Mouse (Mus musculus) heart, embryonic 13.5 days (tissue): ENCODE results near the gene Ifngr2. TPM values are rescaled to one million over a fixed set of nuclear protein-coding genes. Genes with fewer than 3 reads are reported as not detected.
A peak's percentile ranks its signal among the peaks of the same experiment; 100 is the strongest.

Source experiments
- ATAC-seq: fragments of 200-750 bp; cut with Nextera tagmentation; 2 replicates; pipeline ENCODE4 v1.8.0; 2017; ENCODE audit warnings: moderate TSS enrichment; ENCODE audit not compliant: insufficient number of reproducible peaks, low FRiP score, low TSS enrichment; ENCODE audit errors: extremely low read depth
- H3K27ac ChIP-seq: fragments of 300-500 bp; sonication (generic); replicated peaks from 2 replicates; pipeline ENCODE4 v1.5.1; 2015; ENCODE audit warnings: moderate library complexity, mild to moderate bottlenecking, inconsistent platforms
- H3K27me3 ChIP-seq: fragments of 300-500 bp; sonication (generic); replicated peaks from 2 replicates; pipeline ENCODE4 v1.6.1; 2015; ENCODE audit warnings: mild to moderate bottlenecking, inconsistent platforms
- H3K36me3 ChIP-seq: fragments of 300-500 bp; sonication (generic); 2 replicates; pipeline ENCODE4 v1.6.1; 2015; ENCODE audit warnings: mild to moderate bottlenecking, inconsistent platforms
- H3K4me1 ChIP-seq: fragments of 300-500 bp; sonication (generic); 2 replicates; pipeline ENCODE4 v1.6.1; 2015; ENCODE audit warnings: inconsistent platforms
- H3K4me2 ChIP-seq: fragments of 300-500 bp; sonication (generic); 2 replicates; pipeline ENCODE4 v1.6.1; 2015; ENCODE audit warnings: inconsistent platforms, mild to moderate bottlenecking, moderate library complexity
- H3K4me3 ChIP-seq: fragments of 300-500 bp; sonication (generic); 2 replicates; pipeline ENCODE4 v1.5.1; 2015; ENCODE audit warnings: moderate library complexity, mild to moderate bottlenecking, inconsistent platforms
- H3K9ac ChIP-seq: fragments of 300-500 bp; sonication (generic); 2 replicates; pipeline ENCODE4 v1.6.1; 2015; ENCODE audit warnings: inconsistent platforms, mild to moderate bottlenecking, moderate library complexity
- H3K9me3 ChIP-seq: fragments of 300-500 bp; sonication (generic); 2 replicates; pipeline ENCODE4 v1.6.1; 2016; ENCODE audit warnings: inconsistent platforms
- WGBS: fragments of 180-500 bp; shearing (Covaris S2); methylation state at CpG from one replicate; pipeline ENCODE4 v1.1.7; 2015; ENCODE audit warnings: mixed read lengths; 5-methylcytosine and 5-hydroxymethylcytosine counted together
- polyA plus RNA-seq: library from polyadenylated mRNA; unstranded; fragments of >200 nt; fragmentation: Nextera tagmentation; extraction: Ambion mirVana; gene quantifications from 2 replicates; pipeline ENCODE4 v1.2.1, GENCODE M21; 2015

Gene Ifngr2
- polyA plus RNA-seq, 1 experiment from 2014 or later = 108 TPM

GRCm38 (mm10) chr16:91551081-91551524, 4.2 kb downstream of the Ifngr2 start:
- Histone ChIP-seq H3K4me3 (peak overlapping the region; percentile 12; the same call in 1 of the 2 replicates), H3K9me3 (no peaks in the 10 kb centered on the region), H3K36me3 (peaks cover 25% of the 10 kb centered on the region), H3K4me2 (peak overlapping the region; percentile 45), H3K4me1 (peaks cover 87% of the 10 kb centered on the region), H3K27ac (peak overlapping the region; percentile 71), H3K9ac (peak overlapping the region; percentile 61), H3K27me3 (no peaks in the 10 kb centered on the region)
- 23% methylated on average over 10 of the region's 10 CpGs for whole genome bisulfite sequencing
- ATAC-seq = no peak

DNA sequence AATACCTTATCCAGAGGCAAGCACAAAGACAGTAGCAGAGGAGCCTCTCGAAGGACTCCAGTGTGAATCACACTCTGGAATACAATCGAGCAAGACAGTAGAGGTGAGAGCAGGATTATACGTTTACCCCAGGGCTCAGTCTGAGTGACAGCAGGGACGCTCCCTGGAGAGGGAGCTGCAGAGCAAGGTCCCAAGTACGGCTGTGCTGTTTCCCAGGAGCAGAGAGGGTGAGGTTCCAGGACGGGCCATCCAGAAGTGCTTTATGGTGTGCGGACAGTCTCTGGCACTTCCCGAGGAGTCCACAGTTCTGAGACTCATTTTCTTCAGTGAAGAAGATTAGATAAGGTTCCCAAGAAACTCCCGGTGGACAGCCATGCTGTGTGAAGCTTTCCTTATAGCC, 5.2 kb downstream of the Ifngr2 start:
- peak overlapping the region; percentile 61 for H3K9ac ChIP-seq

GRCm38 (mm10) chr16:91553625-91554024, 6.8 kb downstream of the Ifngr2 start:
- Histone ChIP-seq H3K4me2 (peak overlapping the region; percentile 37), H3K9ac (peak overlapping the region; percentile 60; the same call in 1 of the 2 replicates), H3K27me3 (no peaks in the 10 kb centered on the region), H3K9me3 (no peaks in the 10 kb centered on the region), H3K4me1 (peaks cover 71% of the 10 kb centered on the region), H3K4me3 (no peak overlapping the region), H3K36me3 (peaks cover 48% of the 10 kb centered on the region), H3K27ac (peak overlapping the region; percentile 44)
- ATAC-seq = no peak
- WGBS = 36% methylated on average over 12 of the region's 12 CpGs

More for the DNA sequence above, 5.2 kb downstream of the Ifngr2 start:
- no peak for ATAC-seq
- Histone ChIP-seq H3K27me3 (no peaks in the 10 kb centered on the region), H3K36me3 (peaks cover 33% of the 10 kb centered on the region), H3K4me3 (no peak overlapping the region), H3K4me1 (peaks cover 82% of the 10 kb centered on the region), H3K4me2 (0 out of 2 replicates have a peak overlapping the region, but pooled peaks have one; percentile 45), H3K27ac (peak overlapping the region; percentile 71; the same call in 1 of the 2 replicates), H3K9me3 (no peaks in the 10 kb centered on the region)
- WGBS = 28% methylated on average over 9 of the region's 9 CpGs

DNA sequence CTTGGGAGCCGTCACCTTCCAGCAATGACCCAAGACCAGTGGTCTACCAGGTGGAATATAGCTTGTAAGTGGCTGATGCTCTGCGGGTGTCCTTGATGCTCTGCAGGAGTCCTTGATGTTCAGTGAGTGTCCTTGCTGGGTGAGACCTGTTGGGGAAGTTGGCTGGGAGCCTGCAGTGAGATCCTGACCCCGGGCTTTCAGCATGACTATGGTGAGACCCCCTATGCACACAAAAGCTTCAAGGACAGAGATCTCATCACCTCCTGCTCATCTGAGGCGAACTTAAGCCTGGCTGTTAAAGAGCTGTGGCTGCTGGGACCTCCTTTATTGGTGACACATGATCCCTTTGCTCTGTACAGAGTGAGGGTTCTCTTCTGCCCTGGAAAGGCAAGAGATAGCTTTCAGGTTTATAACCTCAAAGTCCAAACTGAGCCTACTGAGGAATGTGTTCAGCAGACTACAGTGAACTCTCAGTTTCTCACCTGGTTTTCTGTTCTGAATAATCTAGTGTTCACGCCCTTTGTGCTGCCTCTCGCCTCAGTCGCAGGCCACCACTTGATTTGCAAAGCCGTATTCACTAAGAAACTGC, 8.2 kb downstream of the Ifngr2 start:
- H3K4me1 ChIP-seq = peaks cover 56% of the 10 kb centered on the region
- ATAC-seq = no peak
- no peaks in the 10 kb centered on the region for H3K9me3 ChIP-seq
- H3K4me2 ChIP-seq = no peak overlapping the region
- H3K27me3 ChIP-seq = no peaks in the 10 kb centered on the region
- H3K9ac ChIP-seq = no peak overlapping the region
- WGBS = 69% methylated on average over 8 of the region's 8 CpGs
- peaks cover 63% of the 10 kb centered on the region for H3K36me3 ChIP-seq
- peak overlapping the region; percentile 41 for H3K27ac ChIP-seq
- H3K4me3 ChIP-seq = no peak overlapping the region

DNA sequence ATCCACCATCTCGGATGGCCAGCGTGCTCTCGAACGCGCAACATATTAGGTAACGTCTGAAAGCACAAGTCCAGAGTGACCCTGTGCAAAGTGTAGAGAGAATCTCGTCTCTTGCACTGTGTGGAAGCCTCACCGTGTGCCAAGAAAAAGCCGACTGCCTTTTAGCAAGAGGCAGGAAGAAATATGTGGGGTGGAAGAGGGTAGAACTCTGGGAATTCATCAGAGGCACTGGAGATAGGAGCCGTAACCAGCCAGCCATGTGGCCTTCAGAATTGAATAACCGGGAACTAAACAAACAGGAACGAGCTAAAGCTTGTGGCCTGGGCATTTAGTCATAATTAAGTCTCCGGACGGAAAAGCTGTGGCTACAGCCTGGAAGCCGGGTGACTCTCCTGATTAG, 9.8 kb downstream of the Ifngr2 start:
- no peaks in the 10 kb centered on the region for H3K27me3 ChIP-seq
- no peak overlapping the region for H3K4me3 ChIP-seq
- no peak for ATAC-seq
- no peak overlapping the region for H3K9ac ChIP-seq
- peaks cover 42% of the 10 kb centered on the region for H3K4me1 ChIP-seq
- WGBS = 81% methylated on average over 15 of the region's 15 CpGs
- H3K9me3 ChIP-seq = no peaks in the 10 kb centered on the region
- no peak overlapping the region for H3K4me2 ChIP-seq
- H3K27ac ChIP-seq = no peak overlapping the region
- peaks cover 77% of the 10 kb centered on the region for H3K36me3 ChIP-seq

GRCm38 (mm10) chr16:91557214-91557613, 10.3 kb downstream of the Ifngr2 start:
- Histone ChIP-seq H3K36me3 (peaks cover 80% of the 10 kb centered on the region), H3K4me3 (no peak overlapping the region), H3K27me3 (no peaks in the 10 kb centered on the region), H3K9ac (no peak overlapping the region), H3K27ac (no peak overlapping the region), H3K4me1 (peaks cover 37% of the 10 kb centered on the region), H3K4me2 (no peak overlapping the region), H3K9me3 (no peaks in the 10 kb centered on the region)
- WGBS = 83% methylated on average over 7 of the region's 7 CpGs
- no peak for ATAC-seq

DNA sequence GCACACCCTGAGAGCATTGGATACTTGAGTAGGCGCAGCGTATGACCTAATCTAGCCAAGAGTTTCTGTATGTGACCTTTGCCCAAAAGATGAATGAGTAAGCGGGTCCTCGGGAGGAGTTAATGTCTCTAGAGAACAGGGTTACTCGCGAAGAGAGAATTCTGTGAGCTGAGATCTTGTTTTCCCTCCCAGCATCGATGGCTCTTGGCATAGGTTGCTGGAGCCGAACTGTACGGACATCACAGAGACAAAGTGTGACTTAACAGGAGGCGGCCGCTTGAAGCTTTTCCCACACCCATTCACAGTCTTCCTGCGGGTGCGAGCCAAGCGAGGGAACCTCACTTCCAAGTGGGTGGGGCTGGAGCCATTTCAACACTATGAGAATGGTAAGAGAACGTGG, 10.8 kb downstream of the Ifngr2 start:
- no peak for ATAC-seq
- Histone ChIP-seq H3K4me1 (peaks cover 32% of the 10 kb centered on the region), H3K36me3 (peaks cover 81% of the 10 kb centered on the region), H3K4me3 (no peak overlapping the region), H3K27ac (no peak overlapping the region), H3K4me2 (no peak overlapping the region), H3K27me3 (no peaks in the 10 kb centered on the region), H3K9me3 (no peaks in the 10 kb centered on the region), H3K9ac (no peak overlapping the region)
- WGBS = 89% methylated on average over 15 of the region's 15 CpGs

GRCm38 (mm10) chr16:91561099-91561498, 14.2 kb downstream of the Ifngr2 start:
- Histone ChIP-seq H3K27ac (no peak overlapping the region), H3K4me3 (no peak overlapping the region), H3K4me2 (no peak overlapping the region), H3K36me3 (peaks cover 87% of the 10 kb centered on the region), H3K4me1 (peaks cover 10% of the 10 kb centered on the region; the same call in 1 of the 2 replicates), H3K27me3 (no peaks in the 10 kb centered on the region), H3K9ac (no peak overlapping the region), H3K9me3 (no peaks in the 10 kb centered on the region)
- WGBS = 45% methylated on average over 9 of the region's 9 CpGs
- ATAC-seq = no peak

DNA sequence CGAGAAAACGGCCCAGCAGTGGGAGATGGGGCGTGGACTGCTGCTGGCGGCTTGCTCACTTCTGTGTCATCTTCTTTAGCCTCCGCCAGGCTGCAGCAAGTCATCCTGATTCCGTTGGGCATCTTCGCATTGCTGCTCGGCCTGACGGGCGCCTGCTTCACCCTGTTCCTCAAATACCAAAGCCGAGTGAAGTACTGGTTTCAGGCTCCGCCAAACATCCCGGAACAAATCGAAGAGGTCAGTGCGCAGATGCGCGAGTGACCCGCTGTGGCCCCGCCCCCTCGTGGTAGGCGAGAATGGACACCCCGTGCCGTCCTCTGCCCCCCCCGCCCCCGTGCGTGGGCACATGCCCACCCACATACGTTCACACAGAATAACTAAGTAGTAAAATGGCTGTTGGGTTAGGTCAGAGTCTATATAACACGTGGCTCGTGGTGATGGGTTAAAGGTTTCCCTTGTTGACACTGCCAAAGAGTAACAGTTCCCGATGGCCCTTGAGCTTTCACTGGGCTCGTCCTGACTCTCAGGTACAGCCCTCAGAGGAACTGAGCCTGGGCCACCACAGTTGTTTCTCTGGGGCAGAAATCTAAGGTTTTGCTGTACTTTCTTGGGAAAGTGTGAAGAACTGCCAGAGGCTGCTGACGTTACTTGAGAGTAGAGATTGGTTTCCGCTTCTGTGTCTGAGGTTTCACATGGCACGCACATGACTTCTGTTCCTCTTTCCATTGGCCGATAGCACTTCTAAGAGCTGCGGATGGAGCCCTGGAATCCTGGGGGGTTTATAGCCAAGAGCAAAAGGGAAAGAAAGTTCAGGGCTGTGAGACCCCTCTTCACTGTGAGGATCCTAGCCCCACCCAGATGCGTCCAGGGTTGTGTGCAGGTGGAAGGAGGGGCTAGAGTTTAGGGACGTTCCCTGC, 14.9 kb downstream of the Ifngr2 start:
- H3K9me3 ChIP-seq = no peaks in the 10 kb centered on the region
- H3K4me2 ChIP-seq = no peak overlapping the region
- H3K9ac ChIP-seq = no peak overlapping the region
- H3K27ac ChIP-seq = no peak overlapping the region
- peaks cover 10% of the 10 kb centered on the region; the same call in 1 of the 2 replicates for H3K4me1 ChIP-seq
- peaks cover 82% of the 10 kb centered on the region for H3K36me3 ChIP-seq
- no peak for ATAC-seq
- H3K27me3 ChIP-seq = no peaks in the 10 kb centered on the region
- 76% methylated on average over 38 of the region's 38 CpGs for WGBS
- no peak overlapping the region for H3K4me3 ChIP-seq

GRCm38 (mm10) chr16:91564580-91565291, 17.9 kb downstream of the Ifngr2 start:
- Histone ChIP-seq H3K27ac (no peak overlapping the region), H3K4me1 (peaks cover 10% of the 10 kb centered on the region; the same call in 1 of the 2 replicates), H3K4me2 (no peak overlapping the region), H3K27me3 (no peaks in the 10 kb centered on the region), H3K36me3 (peaks cover 52% of the 10 kb centered on the region), H3K9me3 (no peaks in the 10 kb centered on the region), H3K9ac (no peak overlapping the region), H3K4me3 (no peak overlapping the region)
- 83% methylated on average over 4 of the region's 4 CpGs for WGBS
- no peak for ATAC-seq
